Mouse (Mus musculus) mouse trophoblast stem cell (cell line): ENCODE results near the gene Arl5a.

Experiments
- in situ Hi-C, 2 experiments: fragments of 300-500 bp; cut with MseI, MboI; formaldehyde crosslinking; loops; 2 replicates in 1 of 2; 3 replicates in 1 of 2; pipeline ENCODE4 v1.15.1; 2025

Arl5a gene

GRCm38 (mm10) chr2:52422871-52423610, 1.7 kb downstream of the Arl5a start:
- in situ Hi-C loops = no loop called here

GRCm38 (mm10) chr2:52421197-52421596, 3.5 kb downstream of the Arl5a start:
- in situ Hi-C loops = no loop called here

- in situ Hi-C loops = no loop called here
Measured at GRCm38 (mm10) chr2:52420001-52420710, 4.5 kb downstream of the Arl5a start.

GRCm38 (mm10) chr2:52419295-52419694, 5.4 kb downstream of the Arl5a start:
- in situ Hi-C loops = no loop called here

- in situ Hi-C loops = no loop called here
Measured at GRCm38 (mm10) chr2:52412524-52413037, 12.1 kb downstream of the Arl5a start.

- in situ Hi-C loops = no loop called here
Measured at GRCm38 (mm10) chr2:52406480-52406879, 18.2 kb downstream of the Arl5a start.

GRCm38 (mm10) chr2:52405238-52405637, 19.5 kb downstream of the Arl5a start:
- in situ Hi-C loops = no loop called here

- in situ Hi-C loops = no loop called here
Measured at GRCm38 (mm10) chr2:52394529-52394928, 30.2 kb downstream of the Arl5a start.

- in situ Hi-C loops = no loop called here
Measured at GRCm38 (mm10) chr2:52390415-52390975, 34.2 kb downstream of the Arl5a start.

- in situ Hi-C loops = no loop called here
Measured at GRCm38 (mm10) chr2:52389975-52390374, 34.7 kb downstream of the Arl5a start.

GRCm38 (mm10) chr2:52386451-52386850, 38.2 kb downstream of the Arl5a start:
- in situ Hi-C loops = no loop called here

- in situ Hi-C loops = no loop called here
Measured at GRCm38 (mm10) chr2:52386037-52386436, 38.7 kb downstream of the Arl5a start.

- in situ Hi-C loops = no loop called here
Measured at GRCm38 (mm10) chr2:52378848-52379261, 45.8 kb downstream of the Arl5a start.

- in situ Hi-C loops = no loop called here
Measured at GRCm38 (mm10) chr2:52378448-52378804, 46.3 kb downstream of the Arl5a start, which contains the start of gene Neb. Gene Neb (minus strand): TSS chr2:52378474.

- in situ Hi-C loops = no loop called here
Measured at GRCm38 (mm10) chr2:52377706-52378447, 46.8 kb downstream of the Arl5a start.

GRCm38 (mm10) chr2:52374706-52375105, 50.0 kb downstream of the Arl5a start:
- in situ Hi-C loops = no loop called here

- in situ Hi-C loops = no loop called here
Measured at GRCm38 (mm10) chr2:52372480-52372879, 52.2 kb downstream of the Arl5a start.

- in situ Hi-C loops = no loop called here
Measured at GRCm38 (mm10) chr2:52372080-52372479, 52.6 kb downstream of the Arl5a start.

- in situ Hi-C loops = no loop called here
Measured at GRCm38 (mm10) chr2:52371066-52371465, 53.6 kb downstream of the Arl5a start.

- in situ Hi-C loops = no loop called here
Measured at GRCm38 (mm10) chr2:52369622-52370021, 55.1 kb downstream of the Arl5a start.

- in situ Hi-C loops = no loop called here
Measured at GRCm38 (mm10) chr2:52367665-52368064, 57.0 kb downstream of the Arl5a start.

- in situ Hi-C loops = no loop called here
Measured at GRCm38 (mm10) chr2:52367248-52367647, 57.5 kb downstream of the Arl5a start.
